Mouse (Mus musculus) lung, postnatal 0 days (tissue): ENCODE results near the gene Cox6a2.

Experiments
- CTCF ChIP-seq: IDR thresholded peaks from 2 replicates; pipeline ENCODE4 v1.5.1; 2016; ENCODE audit warnings: antibody characterized with exemption, mild to moderate bottlenecking
- EP300 ChIP-seq: IDR thresholded peaks from 2 replicates; pipeline ENCODE4 v1.6.1; 2016; ENCODE audit warnings: antibody characterized with exemption, mild to moderate bottlenecking, control low read depth

- TF ChIP-seq CTCF, result no peak
- TF ChIP-seq EP300, result no peak
Measured at GRCm38 (mm10) chr7:128180126-128180525, 26.1 kb downstream of the Cox6a2 start.
